Mouse (Mus musculus) CH12.LX (cell line): ENCODE data around the gene Tnfaip8l1. TPM values are rescaled to one million over a fixed set of nuclear protein-coding genes. Genes with fewer than 3 reads are reported as not detected.
A peak's percentile ranks its signal among the peaks of the same experiment; 100 is the strongest.

Experiments
- DNase-seq: peaks from one replicate; pipeline ENCODE4 v3.0.0-alpha.2; 2013; ENCODE audit errors: extremely low read depth
- H3K27ac ChIP-seq: 2 replicates; pipeline ENCODE4 v1.5.1; 2012; ENCODE audit warnings: low read depth, mild to moderate bottlenecking, control low read depth, moderate library complexity; ENCODE audit not compliant: insufficient read depth
- H3K27me3 ChIP-seq: replicated peaks from 2 replicates; pipeline ENCODE3; 2012; ENCODE audit warnings: inconsistent platforms
- H3K36me3 ChIP-seq, 2 experiments: replicated peaks in 1 of 2; 2 replicates each; pipeline versions ENCODE3 to v1.6.1; 2012; ENCODE audit warnings: inconsistent platforms in 1 of 2, low read length in 1 of 2, mild to moderate bottlenecking in 1 of 2, mixed read lengths in 1 of 2, moderate library complexity in 1 of 2; ENCODE audit not compliant: control insufficient read depth in 1 of 2, insufficient read depth in 1 of 2
- H3K4me1 ChIP-seq, 2 experiments: 2 replicates each; pipeline ENCODE4 v1.6.1; 2012; ENCODE audit warnings: inconsistent platforms in 1 of 2, moderate library complexity in 1 of 2; ENCODE audit not compliant: insufficient read depth in 2 of 2, control insufficient read depth in 1 of 2
- H3K4me2 ChIP-seq: 2 replicates; pipeline ENCODE4 v1.6.1; 2012; ENCODE audit warnings: low read depth, mild to moderate bottlenecking, control low read depth; ENCODE audit not compliant: poor library complexity, insufficient read depth, severe bottlenecking
- H3K4me3 ChIP-seq, 3 experiments: fragments of 150-350 bp in 1 of 3; sonication (generic) in 1 of 3; replicated peaks in 1 of 3; 2 replicates each; pipeline versions ENCODE3 to v1.5.1; 2011 to 2012; ENCODE audit warnings: low read depth in 2 of 3, low read length in 2 of 3, mild to moderate bottlenecking in 2 of 3, moderate library complexity in 2 of 3, control low read depth in 1 of 3, improper control_type of control experiment in 1 of 3, inconsistent platforms in 1 of 3, mixed read lengths in 1 of 3; ENCODE audit not compliant: poor library complexity in 1 of 3
- H3K79me2 ChIP-seq: replicated peaks from 2 replicates; pipeline ENCODE4 v1.6.1; 2012; ENCODE audit warnings: mild to moderate bottlenecking, moderate library complexity; ENCODE audit not compliant: control insufficient read depth, poor library complexity, insufficient read depth, severe bottlenecking; ENCODE audit errors: extremely low read depth
- H3K9ac ChIP-seq: 2 replicates; pipeline ENCODE4 v1.6.1; 2012; ENCODE audit warnings: low read depth, mild to moderate bottlenecking, control low read depth, moderate library complexity; ENCODE audit not compliant: insufficient read depth
- H3K9me3 ChIP-seq: replicated peaks from 2 replicates; pipeline ENCODE3; 2012; ENCODE audit warnings: low read length, inconsistent platforms, mixed read lengths
- BHLHE40 ChIP-seq: IDR thresholded peaks from 2 replicates; pipeline ENCODE4 v1.6.1; 2011; ENCODE audit warnings: mild to moderate bottlenecking, low read depth, low read length, improper control_type of control experiment
- CHD2 ChIP-seq: IDR thresholded peaks from 2 replicates; pipeline ENCODE4 v1.6.1; 2011; ENCODE audit warnings: low read length, improper control_type of control experiment
- CTCF ChIP-seq, 2 experiments: IDR thresholded peaks in 1 of 2; conservative IDR thresholded peaks in 1 of 2; 2 replicates each; pipeline ENCODE4 v1.5.1; 2011 to 2012; ENCODE audit warnings: low read depth in 2 of 2, low read length in 2 of 2, improper control_type of control experiment in 1 of 2, inconsistent platforms in 1 of 2, mild to moderate bottlenecking in 1 of 2, moderate library complexity in 1 of 2
- ELF1 ChIP-seq: IDR thresholded peaks from 2 replicates; pipeline ENCODE4 v1.6.1; 2014; ENCODE audit warnings: low read depth, mild to moderate bottlenecking, inconsistent platforms, low read length, improper control_type of control experiment
- ETS1 ChIP-seq: conservative IDR thresholded peaks from 2 replicates; pipeline ENCODE4 v1.6.1; 2012; ENCODE audit warnings: low read depth, mild to moderate bottlenecking, inconsistent platforms, low read length, improper control_type of control experiment, moderate library complexity
- HCFC1 ChIP-seq: IDR thresholded peaks from 2 replicates; pipeline ENCODE4 v1.6.1; 2012; ENCODE audit warnings: low read depth, mild to moderate bottlenecking, inconsistent platforms, low read length, improper control_type of control experiment
- KAT2A ChIP-seq: IDR thresholded peaks from 2 replicates; pipeline ENCODE4 v1.6.1; 2012; ENCODE audit warnings: low read length, improper control_type of control experiment, inconsistent platforms; ENCODE audit not compliant: insufficient replicate concordance
- MAZ ChIP-seq: IDR thresholded peaks from 2 replicates; pipeline ENCODE4 v1.6.1; 2012; ENCODE audit warnings: low read depth, mild to moderate bottlenecking, inconsistent platforms, low read length, improper control_type of control experiment, moderate library complexity
- MEF2A ChIP-seq: IDR thresholded peaks from 2 replicates; pipeline ENCODE4 v1.6.1; 2014; ENCODE audit warnings: low read depth, mild to moderate bottlenecking, inconsistent platforms, low read length, improper control_type of control experiment, borderline replicate concordance
- MYC ChIP-seq: IDR thresholded peaks from 2 replicates; pipeline ENCODE4 v1.6.1; 2011; ENCODE audit warnings: low read depth, mild to moderate bottlenecking, improper control_type of control experiment, low read length
- NELFE ChIP-seq: IDR thresholded peaks from 2 replicates; pipeline ENCODE4 v1.6.1; 2011; ENCODE audit warnings: low read depth, low read length, improper control_type of control experiment
- POLR2A ChIP-seq: IDR thresholded peaks from 2 replicates; pipeline ENCODE4 v1.6.1; 2011; ENCODE audit warnings: low read depth, mild to moderate bottlenecking, improper control_type of control experiment, low read length
- RAD21 ChIP-seq: IDR thresholded peaks from 2 replicates; pipeline ENCODE4 v1.6.1; 2011; ENCODE audit warnings: low read depth, mild to moderate bottlenecking, low read length, improper control_type of control experiment, moderate library complexity
- SIN3A ChIP-seq: IDR thresholded peaks from 2 replicates; pipeline ENCODE4 v1.6.1; 2012; ENCODE audit warnings: low read length, improper control_type of control experiment, inconsistent platforms
- UBTF ChIP-seq: IDR thresholded peaks from 2 replicates; pipeline ENCODE4 v1.6.1; 2012; ENCODE audit warnings: low read depth, mild to moderate bottlenecking, inconsistent platforms, low read length, improper control_type of control experiment, moderate library complexity
- USF1 ChIP-seq: IDR thresholded peaks from 2 replicates; pipeline ENCODE4 v1.6.1; 2014; ENCODE audit warnings: low read depth, mild to moderate bottlenecking, inconsistent platforms, low read length, improper control_type of control experiment
- ZC3H11A ChIP-seq: IDR thresholded peaks from 2 replicates; pipeline ENCODE4 v1.6.1; 2012; ENCODE audit warnings: low read depth, mild to moderate bottlenecking, inconsistent platforms, low read length, improper control_type of control experiment
- ZMIZ1 ChIP-seq: IDR thresholded peaks from 2 replicates; pipeline ENCODE4 v1.6.1; 2012; ENCODE audit warnings: low read depth, mild to moderate bottlenecking, inconsistent platforms, low read length, improper control_type of control experiment
- ZNF384 ChIP-seq: IDR thresholded peaks from 2 replicates; pipeline ENCODE4 v1.6.1; 2012; ENCODE audit warnings: low read depth, low read length, improper control_type of control experiment, inconsistent platforms
- dilution Hi-C: fragments of 300-500 bp; cut with MboI; formaldehyde crosslinking; loops from 2 replicates; pipeline ENCODE4 v1.14.3; 2020; ENCODE audit warnings: low sequenced_read_pairs; ENCODE audit not compliant: extremely low pct_unique_long_range_greater_than_20kb, extremely low pct_ligation_motif_present
- in situ Hi-C: fragments of 300-500 bp; cut with MboI; formaldehyde crosslinking; loops from 3 replicates; pipeline ENCODE4 v1.14.3; 2019; ENCODE audit warnings: low sequenced_read_pairs, low pct_ligation_motif_present, low pct_unique_long_range_greater_than_20kb, mixed read lengths
- polyA plus RNA-seq: library from polyadenylated mRNA; unstranded; fragments of >175 nt; gene quantifications from 2 replicates; pipeline ENCODE4 v1.2.1, GENCODE M21; 2012; ENCODE audit warnings: low read depth; ENCODE audit not compliant: insufficient read length
- total RNA-seq, 2 experiments: library from RNA; depleted of rRNA; stranded (reverse); fragments of 300-350 nt in 1 of 2; fragments of >200 nt in 1 of 2; gene quantifications; 2 replicates each; pipeline ENCODE4 v1.2.3; 2012 to 2014

Gene Tnfaip8l1
- total and polyA plus RNA-seq, 3 experiments: 1.9 to 2.4 (median 2.0) TPM

DNA sequence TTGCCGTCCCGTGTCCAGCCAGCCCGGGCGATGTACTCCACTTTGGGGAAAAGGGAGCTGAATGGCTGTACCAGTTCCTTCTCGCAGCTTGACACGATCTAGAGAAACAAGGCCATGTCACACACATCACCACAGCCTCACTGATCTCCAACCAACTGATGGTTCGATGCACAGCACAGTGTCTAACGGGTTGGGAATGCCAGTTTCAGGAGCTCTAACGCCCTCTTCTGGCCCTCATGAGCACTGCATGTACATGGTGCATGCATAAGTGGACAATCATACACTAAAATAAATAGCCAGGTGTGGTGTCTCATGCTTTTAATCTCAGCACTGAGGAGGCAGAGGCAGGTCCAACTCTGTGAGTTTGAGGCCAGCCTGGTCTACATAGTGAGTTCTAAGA lies 38.3 kb downstream of the Tnfaip8l1 start:
- Histone ChIP-seq H3K4me1 (peaks cover 0 to 2% of the 10 kb centered on the region in 2 experiments; a peak in 2 of 4 replicates), H3K9me3 (peaks cover 8% of the 10 kb centered on the region), H3K79me2 (no peaks in the 10 kb centered on the region), H3K27ac (no peak overlapping the region), H3K4me3 (no peak overlapping the region), H3K36me3 (peaks cover 84 to 90% of the 10 kb centered on the region in 2 experiments), H3K4me2 (no peak overlapping the region), H3K27me3 (no peaks in the 10 kb centered on the region), H3K9ac (no peak overlapping the region)
- dilution Hi-C loops (no loop called here), in situ Hi-C loops (loop anchor here (5.0 kb wide), 1 partner anchor 57 kb away; the partner anchor contains the start of gene Fem1a)
- no peak for DNase-seq
- TF ChIP-seq SIN3A (no peak), NELFE (no peak), ETS1 (no peak), RAD21 (peak; percentile 4), CTCF (conservative IDR thresholded peaks at IDR 0.05 in 1 of 2, IDR thresholded peaks at IDR 0.05 in 1 of 2; ENCODE audit: low read depth in 2 of 2, low read length in 2 of 2) (peak; percentile 22 to 44; a peak in 2 of 4 replicates), ZMIZ1 (no peak), ZC3H11A (no peak), MEF2A (no peak), ELF1 (no peak), MAZ (no peak), ZNF384 (no peak), KAT2A (no peak), BHLHE40 (no peak), HCFC1 (no peak), USF1 (no peak), MYC (no peak), CHD2 (no peak), POLR2A (no peak)

DNA sequence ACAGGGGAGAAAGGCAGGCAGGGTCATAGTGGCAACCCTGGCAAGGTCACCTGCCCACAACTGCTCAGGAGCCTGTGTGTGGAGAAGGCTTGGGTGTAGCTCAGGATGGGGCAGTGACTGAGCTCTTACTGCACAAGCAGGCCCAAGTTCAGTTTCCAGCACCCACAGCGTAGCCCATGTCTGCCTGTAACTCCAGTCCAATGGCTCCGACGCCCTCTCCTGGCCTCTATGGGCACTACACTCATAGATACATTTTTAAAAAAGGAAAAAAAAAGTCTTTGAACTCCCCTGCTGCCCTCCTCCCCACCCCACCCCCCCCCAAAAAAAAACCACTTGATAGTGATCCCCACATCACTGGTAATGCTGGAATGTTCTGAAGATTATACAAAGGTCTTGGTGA lies 39.4 kb downstream of the Tnfaip8l1 start:
- dilution Hi-C loops (no loop called here), in situ Hi-C loops (loop anchor here (5.0 kb wide), 1 partner anchor 56 kb away; the partner anchor contains the start of gene Fem1a)
- no peak overlapping the region for H3K4me3 ChIP-seq
- H3K36me3 ChIP-seq: peaks cover 85 to 90% of the 10 kb centered on the region in 2 experiments
- no peak overlapping the region for H3K9ac ChIP-seq
- peaks cover 8% of the 10 kb centered on the region for H3K9me3 ChIP-seq
- H3K4me1 ChIP-seq: no peaks in the 10 kb centered on the region
- H3K79me2 ChIP-seq: no peaks in the 10 kb centered on the region
- no peak for DNase-seq
- no peak overlapping the region for H3K27ac ChIP-seq
- TF ChIP-seq CTCF (conservative IDR thresholded peaks at IDR 0.05 in 1 of 2, IDR thresholded peaks at IDR 0.05 in 1 of 2; ENCODE audit: low read depth in 2 of 2, low read length in 2 of 2) (peak in 1 of 2 experiments; percentile 24; a peak in 1 of 4 replicates), UBTF (no peak)
- TF ChIP-seq, all 38 proteins: peak for 1
- no peak overlapping the region for H3K4me2 ChIP-seq
- no peaks in the 10 kb centered on the region for H3K27me3 ChIP-seq
